Mouse (Mus musculus) cerebellum, adult 18-20 months (tissue): ENCODE data around the gene Igdcc4.
"Not testable (repeated sequence)": the region's sequence is repeated elsewhere in the genome, so short reads cannot be mapped to it uniquely, and the experiment has no call there.

ENCODE experiments used
- DNase-seq, 2 experiments: peaks; one replicate each; pipeline ENCODE4 v3.0.0; 2021

Igdcc4 gene

GRCm38 (mm10) chr9:65100991-65101685 lies at the start of gene Igdcc4:
Gene Igdcc4, plus strand, starts transcription at chr9:65101486.
- DNase-seq, result peak; percentile 14 to 46

GRCm38 (mm10) chr9:65064251-65064650 lies 37.0 kb upstream of the Igdcc4 start:
- no peak for DNase-seq

GRCm38 (mm10) chr9:65070587-65070986 lies 30.7 kb upstream of the Igdcc4 start:
- no peak for DNase-seq

GRCm38 (mm10) chr9:65073555-65073954 lies 27.7 kb upstream of the Igdcc4 start:
- no peak for DNase-seq

DNA sequence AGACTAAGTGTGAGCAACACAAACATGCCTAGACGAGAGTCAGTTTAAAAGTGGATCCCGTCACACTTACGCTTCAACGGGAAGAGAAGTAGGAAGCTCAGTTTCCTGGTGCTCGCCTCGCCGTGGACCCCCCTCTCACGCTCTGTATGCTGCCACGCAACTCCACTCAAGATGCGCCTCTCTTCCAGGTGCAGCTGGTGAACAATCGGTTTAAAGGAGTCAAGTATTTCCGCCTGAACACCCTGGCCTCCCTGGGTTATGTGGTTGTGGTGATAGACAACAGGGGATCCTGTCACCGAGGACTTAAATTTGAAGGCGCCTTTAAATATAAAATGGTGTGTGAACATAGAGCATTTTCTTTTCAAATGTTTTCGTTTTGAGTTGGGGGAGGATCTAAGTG lies 27.0 kb upstream of the Igdcc4 start:
- no peak for DNase-seq

DNA sequence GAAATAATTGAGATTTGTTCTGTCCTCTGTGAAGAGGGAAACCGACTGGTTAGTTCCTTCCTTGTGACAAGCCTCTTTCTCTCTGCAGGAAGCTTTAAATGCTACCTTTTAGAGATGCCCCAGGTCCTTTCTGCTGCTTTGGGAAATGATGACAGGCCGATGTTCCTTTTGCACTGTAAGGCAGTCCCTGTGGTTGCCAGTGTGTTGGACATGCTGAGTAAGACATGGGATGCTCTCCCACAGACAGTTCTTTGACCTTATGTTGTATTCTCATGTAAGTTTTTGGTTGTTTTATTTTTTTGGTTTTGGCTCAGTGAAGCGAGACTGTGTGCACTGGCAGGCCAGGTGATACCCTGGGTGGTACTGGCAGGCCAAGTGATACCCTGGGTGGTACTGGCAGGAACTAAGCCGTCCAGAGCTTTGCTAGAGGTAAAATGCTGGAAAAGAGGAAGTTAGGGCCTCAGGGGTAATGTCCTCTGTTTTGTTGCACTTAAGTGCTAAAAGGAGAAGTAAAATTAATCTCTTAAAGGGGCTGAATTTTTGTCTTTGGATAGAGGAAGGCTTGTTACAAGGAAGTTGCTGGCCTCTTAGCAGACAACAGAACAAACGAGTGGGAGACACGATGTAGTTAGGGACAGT lies 26.3 kb upstream of the Igdcc4 start:
- DNase-seq, result no peak

DNA sequence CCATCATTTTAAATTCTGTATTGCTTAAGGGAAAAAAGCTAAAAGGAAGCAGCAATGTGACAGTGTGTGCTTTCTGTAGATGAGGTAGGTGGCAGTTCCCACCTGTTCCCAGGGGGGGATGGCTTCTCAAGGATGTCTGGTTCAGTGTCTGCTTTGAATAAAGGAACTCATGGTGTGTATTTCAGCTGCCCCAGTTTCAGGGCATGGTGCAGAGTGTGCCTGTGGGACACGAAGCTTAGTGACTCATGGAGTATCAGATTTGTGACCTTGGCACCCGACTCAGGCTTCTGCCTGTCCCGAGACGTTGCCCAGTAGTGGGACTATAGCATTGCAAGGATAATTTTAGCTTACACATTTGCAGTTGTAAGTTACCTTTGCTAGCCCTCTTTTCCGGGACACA lies 23.8 kb upstream of the Igdcc4 start:
- no peak for DNase-seq

DNA sequence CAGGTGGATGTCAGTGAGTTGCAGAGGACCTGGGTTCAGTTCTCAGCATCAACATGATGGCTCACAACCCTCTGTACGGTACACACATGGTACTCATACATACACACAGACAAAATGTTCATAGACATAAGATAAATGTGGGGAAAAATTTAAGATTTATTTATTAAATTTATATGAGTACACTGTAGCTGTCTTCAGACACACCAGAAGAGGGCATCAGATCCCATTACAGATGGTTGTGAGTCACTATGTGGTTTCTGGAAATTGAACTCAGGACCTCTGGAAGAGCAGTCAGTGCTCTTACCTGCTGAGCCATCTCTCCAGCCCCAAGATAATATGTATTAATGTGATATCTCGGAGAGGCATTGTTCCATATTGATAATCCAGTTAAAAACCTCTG lies 21.1 kb upstream of the Igdcc4 start:
- not testable (repeated sequence) for DNase-seq

DNA sequence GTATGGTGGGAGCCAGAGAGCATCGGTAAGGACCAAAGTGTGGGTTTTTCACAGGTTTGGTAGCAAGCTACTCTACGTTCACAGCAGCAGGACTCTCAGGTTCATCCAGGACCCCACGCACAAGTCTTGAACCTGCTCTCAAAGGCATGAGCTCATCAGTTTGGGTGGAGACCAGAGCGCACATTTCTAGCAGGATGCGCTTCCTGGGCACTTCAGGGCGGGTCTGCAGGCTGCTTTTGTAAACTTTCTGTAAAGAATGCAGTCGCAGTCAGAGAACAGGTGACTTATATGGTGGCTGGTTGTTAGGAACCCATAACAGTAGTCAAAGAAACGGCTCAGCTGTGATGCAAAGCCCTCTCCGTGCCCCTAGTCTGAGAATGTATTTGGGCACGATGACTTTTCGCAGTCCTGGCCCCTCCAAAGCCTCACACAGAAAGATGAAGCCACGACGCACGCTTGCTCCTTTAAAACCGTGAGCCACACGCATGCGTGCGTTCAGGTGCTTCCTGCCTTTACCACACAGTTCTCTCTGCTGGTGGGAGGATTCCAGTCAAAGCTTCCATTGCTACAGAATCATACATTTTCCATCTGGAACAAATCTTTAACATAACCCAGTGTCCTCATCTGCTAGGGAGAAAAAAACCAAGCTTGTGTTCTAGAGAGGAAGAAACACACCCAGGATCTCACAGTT lies 18.1 kb upstream of the Igdcc4 start:
- no peak for DNase-seq

GRCm38 (mm10) chr9:65084198-65084807 lies 17.0 kb upstream of the Igdcc4 start:
- no peak for DNase-seq

DNA sequence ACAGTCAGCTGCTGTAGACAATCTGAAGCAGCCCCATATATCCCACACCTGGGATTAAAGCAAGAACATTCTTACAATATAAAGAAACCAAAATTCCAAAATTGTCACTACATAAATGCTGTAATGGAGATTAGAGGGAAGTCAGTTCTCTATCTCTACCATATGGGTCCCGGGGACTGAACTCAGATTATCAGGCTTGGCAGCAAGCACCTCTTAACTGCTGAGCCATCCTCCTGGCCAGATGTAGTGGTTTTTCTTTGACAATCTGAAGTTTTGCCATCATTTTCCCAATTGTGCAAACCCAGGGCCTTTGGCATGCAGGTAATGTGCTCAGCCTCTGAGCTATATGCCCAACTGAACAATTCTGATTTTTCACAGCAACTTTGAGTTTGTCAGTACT lies 16.0 kb upstream of the Igdcc4 start:
- DNase-seq, result no peak

DNA sequence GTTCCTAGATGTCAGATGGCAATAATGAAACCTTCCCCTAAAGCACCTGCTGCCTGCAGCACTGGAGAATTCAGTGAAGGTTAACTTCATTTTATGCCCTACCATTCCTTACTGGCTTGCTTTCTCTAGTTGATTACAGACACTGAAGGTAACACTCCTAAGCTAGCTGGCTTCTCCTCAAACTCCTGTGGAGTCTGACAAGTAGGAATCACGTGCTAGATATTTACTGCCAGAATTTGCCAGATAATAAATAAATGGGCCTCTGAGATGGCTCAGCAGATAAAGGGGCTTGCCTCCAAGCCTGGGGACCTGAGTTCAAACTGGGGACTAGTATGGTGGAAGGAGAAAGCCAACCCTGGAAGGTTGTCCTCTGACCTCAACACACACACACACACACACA lies 14.5 kb upstream of the Igdcc4 start:
- DNase-seq, result no peak

DNA sequence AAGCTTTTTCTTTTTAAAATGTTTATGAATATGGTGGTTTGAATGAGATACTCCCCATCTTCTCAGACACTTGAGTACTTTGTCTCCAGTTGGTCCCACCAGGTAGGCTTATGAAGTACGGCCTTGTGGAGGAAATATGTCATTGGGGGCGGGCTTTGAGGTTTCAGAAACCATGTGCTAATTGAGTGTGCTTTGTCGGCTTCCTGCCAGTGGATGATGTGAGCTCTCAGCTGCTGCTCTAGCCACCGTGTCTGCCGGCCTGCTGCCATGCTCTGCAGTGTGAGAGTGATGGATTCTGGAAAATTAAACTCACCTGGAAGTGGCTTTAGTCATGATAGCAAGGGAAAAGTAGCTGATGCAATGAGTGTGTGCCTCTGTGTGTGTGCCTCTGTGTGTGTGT lies 13.8 kb upstream of the Igdcc4 start:
- peak in 1 of 2 experiments; percentile 19 for DNase-seq

DNA sequence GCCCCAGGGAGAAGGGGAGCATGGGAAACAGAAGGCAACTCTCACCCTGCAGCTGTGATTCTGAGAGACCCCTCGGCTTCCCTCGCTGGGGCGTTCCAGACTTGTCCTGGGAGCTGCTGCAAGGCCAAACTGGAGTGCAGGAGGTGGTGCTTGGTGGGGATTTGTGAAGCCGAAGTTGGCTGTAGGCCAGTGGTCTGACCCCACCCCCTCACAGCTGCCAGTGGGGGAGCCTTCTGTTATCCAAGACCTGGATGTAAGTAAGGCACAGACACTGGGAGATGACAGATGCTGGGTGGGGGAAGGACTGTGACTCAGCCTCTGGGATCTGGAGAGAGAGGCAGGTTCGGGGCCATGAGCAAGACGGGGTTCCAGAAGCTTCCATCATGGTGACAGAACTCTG lies 7.0 kb upstream of the Igdcc4 start:
- no peak for DNase-seq

DNA sequence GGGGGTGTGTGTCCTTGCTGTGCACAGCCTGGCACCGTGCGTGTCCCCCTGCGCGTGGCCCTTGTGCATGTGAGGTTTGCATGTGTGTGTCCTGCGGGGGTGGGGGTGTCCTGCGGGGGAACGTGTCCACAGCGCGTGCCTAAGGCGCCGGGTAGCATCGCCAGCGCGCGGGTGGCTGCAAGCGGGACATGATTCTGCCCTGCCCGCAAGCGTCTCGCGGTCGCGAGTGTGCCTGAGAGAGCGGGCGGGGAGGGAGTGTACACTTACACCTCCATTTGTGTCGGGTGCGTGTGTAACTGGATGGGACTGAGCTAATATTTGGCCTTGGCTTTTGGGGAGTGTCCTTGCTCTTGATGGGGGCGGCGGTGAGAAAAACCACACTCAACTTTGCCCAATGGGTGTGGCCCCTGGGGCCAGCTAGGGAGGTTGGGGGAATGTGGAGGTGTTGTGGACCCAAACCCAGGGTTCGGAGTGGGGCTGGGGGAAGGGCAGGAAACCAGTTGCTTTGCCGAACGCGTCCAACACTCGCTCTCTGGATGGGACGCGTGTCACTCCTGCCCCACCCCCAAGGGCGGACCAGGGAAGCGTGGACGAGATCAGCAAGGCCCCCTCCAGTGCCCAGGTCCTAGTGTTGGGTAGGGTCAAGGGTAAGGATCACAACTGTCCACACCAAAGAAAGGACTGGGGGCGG lies 545 bp downstream of the Igdcc4 start:
- peak; percentile 22 to 45 for DNase-seq

DNA sequence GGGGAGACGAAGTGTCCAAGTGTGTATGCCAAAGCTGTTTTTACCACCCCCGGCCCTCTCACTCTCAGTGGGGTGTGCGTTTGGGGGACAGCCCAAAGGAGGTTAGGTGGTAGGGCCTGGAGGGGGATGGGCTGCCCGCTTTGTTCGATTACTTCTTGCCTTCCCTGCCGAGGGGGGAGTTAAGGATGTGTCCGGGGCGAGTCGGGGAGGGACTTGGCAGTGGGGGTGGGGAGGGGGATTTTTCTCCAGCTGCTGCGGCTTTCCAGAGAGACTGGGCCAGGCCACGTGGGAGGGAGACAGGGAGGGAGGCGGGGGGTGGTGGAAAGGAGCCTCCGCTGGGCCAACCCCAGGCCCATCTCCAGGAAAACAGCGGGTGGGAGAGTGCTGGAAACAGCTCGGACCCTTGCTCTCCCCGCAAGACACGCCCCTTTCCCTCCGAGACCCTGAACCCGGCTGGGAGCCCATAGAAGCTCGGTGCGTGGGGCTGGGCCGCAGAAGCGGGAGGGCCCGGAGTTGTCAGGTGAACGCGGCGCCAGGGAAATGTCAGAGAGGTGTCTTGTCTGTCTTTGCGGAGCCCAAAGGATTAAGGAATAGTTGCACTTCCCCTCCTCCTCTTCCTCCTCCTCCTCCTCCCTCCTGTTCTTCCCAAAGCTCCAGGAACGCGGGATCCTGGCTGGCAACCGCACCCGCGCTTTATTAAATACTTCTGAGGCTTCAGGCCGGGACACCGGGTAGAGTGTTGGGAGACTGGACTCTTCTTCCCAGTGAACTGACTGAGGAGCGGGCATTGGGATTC lies 1.3 kb downstream of the Igdcc4 start:
- peak; percentile 25 to 32 for DNase-seq

- DNase-seq, result no peak
These were observed 2.0 kb downstream of the Igdcc4 start for GRCm38 (mm10) chr9:65103173-65103752.

GRCm38 (mm10) chr9:65106821-65107220 lies 5.5 kb downstream of the Igdcc4 start:
- no peak for DNase-seq

- no peak for DNase-seq
These were observed 6.6 kb downstream of the Igdcc4 start for GRCm38 (mm10) chr9:65107893-65108292.

- DNase-seq, result peak; percentile 20 to 25
These were observed 8.1 kb downstream of the Igdcc4 start for GRCm38 (mm10) chr9:65109132-65110072.

- DNase-seq, result no peak
These were observed 10.4 kb downstream of the Igdcc4 start for GRCm38 (mm10) chr9:65111698-65112097.
